Mouse (Mus musculus) thymus, adult 2 months (tissue): ENCODE measurements at regions not wholly inside any gene's neighbourhood (a gene's known extent, or its start where the extent isn't known, plus 50 kb on each side); places are given as distances from the start of the nearest gene placed in this dataset.

Source experiments
- CTCF ChIP-seq: fragments of 200-500 bp; IDR thresholded peaks from 2 replicates; pipeline ENCODE4 v1.5.1; 2012; ENCODE audit warnings: mild to moderate bottlenecking, control low read depth, low read length, moderate library complexity, borderline replicate concordance; ENCODE audit not compliant: control insufficient read depth, poor library complexity, insufficient read depth; ENCODE audit errors: extremely low read depth
- POLR2A ChIP-seq: fragments of 200-500 bp; IDR thresholded peaks from 2 replicates; pipeline ENCODE4 v1.6.1; 2012; ENCODE audit warnings: mild to moderate bottlenecking, low read length, control low read depth, moderate library complexity; ENCODE audit not compliant: control insufficient read depth, poor library complexity, insufficient read depth; ENCODE audit errors: extremely low read depth

GRCm38 (mm10) chr9:49969429-49969828 lies 170.7 kb upstream of the Ncam1 start:
- TF ChIP-seq POLR2A, result no peak
- TF ChIP-seq CTCF, result no peak
